Mouse (Mus musculus) large intestine, adult 2 months (tissue): Measurements from ENCODE around the gene Lypd1. TPM values are rescaled to one million over a fixed set of nuclear protein-coding genes. Genes with fewer than 3 reads are reported as not detected.

Experiments
- polyA plus RNA-seq: library from polyadenylated mRNA; depleted of rRNA; stranded (reverse); fragments of >200 nt; gene quantifications from 2 replicates; pipeline ENCODE4 v1.2.3, GENCODE M21; 2012; rRNA removed

The Lypd1 gene
- polyA plus RNA-seq, 1 experiment, result 0.16 TPM

Other genes starting within 250 kb of the Lypd1 start
- 9.2 and 32.7 TPM in 2 replicates for gene Gpr39, start 236.1 kb downstream of the Lypd1 start, polyA plus RNA-seq